Mouse (Mus musculus): Measurements from ENCODE around the gene Cisd3.

DNA sequence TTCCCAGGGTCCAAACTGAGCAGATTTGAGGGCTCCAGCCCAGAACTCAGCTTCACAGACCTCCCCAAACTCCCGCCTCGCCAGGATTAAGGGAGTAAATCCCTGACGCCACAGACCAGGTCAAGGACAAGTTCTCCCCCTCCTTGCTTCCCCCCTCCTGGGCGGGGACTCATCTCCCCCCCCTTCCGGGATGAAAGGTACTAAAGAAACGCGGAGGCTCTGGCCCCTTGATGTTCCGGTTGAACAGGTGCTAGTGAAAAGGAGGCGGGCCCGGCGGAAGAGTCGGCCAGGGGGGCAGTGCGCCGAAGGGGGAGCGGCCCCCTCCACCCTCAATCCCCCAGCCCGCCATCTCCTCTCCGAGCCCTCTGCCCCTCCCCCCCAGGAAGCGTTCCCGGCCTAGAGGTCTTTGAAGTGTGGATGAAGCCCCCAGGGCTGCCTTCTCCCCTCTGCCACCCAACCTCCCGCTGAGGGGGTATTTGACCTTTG lies 23.9 kb upstream of the Cisd3 start:
- TF ChIP-seq EP300 (IDR thresholded peaks at IDR 0.05; ENCODE audit: low read depth) = no peak
- no peak for TF ChIP-seq CTCF (IDR thresholded peaks at IDR 0.05; ENCODE audit: low read depth)
